Mouse (Mus musculus): Measurements from ENCODE around the gene Zfp207. TPM values are rescaled to one million over a fixed set of nuclear protein-coding genes. Genes with fewer than 3 reads are reported as not detected.
A peak's percentile ranks its signal among the peaks of the same experiment; 100 is the strongest.
"Not testable (repeated sequence)": the region's sequence is repeated elsewhere in the genome, so short reads cannot be mapped to it uniquely, and the experiment has no call there.

The Zfp207 gene
- polyA plus RNA-seq, 1 experiment from 2014 or later = 363 TPM

- peak within 1 kb of the TSS; percentile 70 for H3K4me3 ChIP-seq (ENCODE audit: low read depth, low read length)
- H3K27me3 ChIP-seq (ENCODE audit: control insufficient read depth, insufficient read depth, low read length) = no peaks in the 10 kb centered on the region
- DNase-seq (ENCODE audit: low spot score) (peak; percentile 93), ATAC-seq (replicated peaks; ENCODE audit: low FRiP score) (peak; percentile 86)
- 2% methylated on average over 43 of the region's 43 CpGs for WGBS
- 0 out of 2 replicates have a peak, but pooled peaks cover 2% of the 10 kb centered on the region for H3K4me1 ChIP-seq (replicated peaks; ENCODE audit: control insufficient read depth, insufficient read depth, low read length)
- peak within 1 kb of the TSS; percentile 75 for H3K27ac ChIP-seq (ENCODE audit: low read depth, low read length)
- no peaks in the 10 kb centered on the region for H3K9me3 ChIP-seq (ENCODE audit: control insufficient read depth, low read length)
- peak within 1 kb of the TSS; percentile 99 for H3K9ac ChIP-seq (ENCODE audit: low read length)
- no peaks in the 10 kb centered on the region for H3K36me3 ChIP-seq (ENCODE audit: control insufficient read depth, insufficient read depth, low read length)
- peak within 1 kb of the TSS; percentile 78 for H3K4me2 ChIP-seq (ENCODE audit: low read depth, low read length, severe bottlenecking)
Measured at GRCm38 (mm10) chr11:80377712-80378451, 5.2 kb upstream of the Zfp207 start, which contains the start of gene 5730455P16Rik. Gene 5730455P16Rik, minus strand, starts transcription at chr11:80378034.

DNA sequence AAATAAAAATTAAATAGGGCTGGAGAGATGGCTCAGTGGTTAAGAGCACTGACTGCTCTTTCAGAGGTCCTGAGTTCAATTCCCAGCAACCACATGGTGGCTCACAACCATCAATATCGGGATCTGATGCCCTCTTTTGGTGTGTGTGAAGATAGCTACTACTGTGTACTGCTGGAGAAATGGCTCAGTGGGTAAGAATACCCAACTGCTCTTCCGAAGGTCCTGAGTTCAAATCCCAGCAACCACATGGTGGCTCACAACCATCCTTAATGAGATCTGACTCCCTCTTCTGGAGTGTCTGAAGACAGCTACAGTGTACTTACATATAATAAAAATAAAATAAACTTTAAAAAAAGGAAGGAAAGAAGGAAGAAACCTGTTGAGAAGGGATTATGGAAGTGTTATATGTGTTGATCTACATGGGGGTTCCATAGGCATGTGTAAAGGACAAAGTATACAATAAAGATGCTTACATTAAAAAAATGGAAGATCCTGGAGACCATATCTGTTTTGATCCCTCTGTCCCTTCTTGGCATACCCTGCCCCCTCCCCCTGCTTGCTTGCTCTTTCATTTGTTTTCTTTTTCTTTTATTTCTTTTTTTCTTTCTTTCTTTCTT is 4.5 kb upstream of the Zfp207 start:
- WGBS = 65% methylated on average over 2 of the region's 2 CpGs
- not testable (repeated sequence) for DNase-seq (ENCODE audit: low spot score); H3K27me3 ChIP-seq (ENCODE audit: control insufficient read depth, insufficient read depth, low read length); H3K36me3 ChIP-seq (ENCODE audit: control insufficient read depth, insufficient read depth, low read length); H3K4me1 ChIP-seq (replicated peaks; ENCODE audit: control insufficient read depth, insufficient read depth, low read length); H3K27ac ChIP-seq (ENCODE audit: low read depth, low read length); ATAC-seq (replicated peaks; ENCODE audit: low FRiP score); H3K9me3 ChIP-seq (ENCODE audit: control insufficient read depth, low read length)
- peak overlapping the region; percentile 78; the same call in 1 of the 2 replicates for H3K4me2 ChIP-seq (ENCODE audit: low read depth, low read length, severe bottlenecking)
- peak overlapping the region; percentile 99 for H3K9ac ChIP-seq (ENCODE audit: low read length)
- peak overlapping the region; percentile 70; the same call in 1 of the 2 replicates for H3K4me3 ChIP-seq (ENCODE audit: low read depth, low read length)

GRCm38 (mm10) chr11:80379184-80379583 is 3.9 kb upstream of the Zfp207 start:
- 94% methylated on average over 7 of the region's 7 CpGs for WGBS
- DNase-seq (ENCODE audit: low spot score); ATAC-seq (replicated peaks; ENCODE audit: low FRiP score); H3K27me3 ChIP-seq (ENCODE audit: control insufficient read depth, insufficient read depth, low read length); H3K9me3 ChIP-seq (ENCODE audit: control insufficient read depth, low read length); H3K27ac ChIP-seq (ENCODE audit: low read depth, low read length); H3K4me3 ChIP-seq (ENCODE audit: low read depth, low read length); H3K9ac ChIP-seq (ENCODE audit: low read length); H3K4me1 ChIP-seq (replicated peaks; ENCODE audit: control insufficient read depth, insufficient read depth, low read length); H3K36me3 ChIP-seq (ENCODE audit: control insufficient read depth, insufficient read depth, low read length); H3K4me2 ChIP-seq (ENCODE audit: low read depth, low read length, severe bottlenecking): not testable (repeated sequence)

DNA sequence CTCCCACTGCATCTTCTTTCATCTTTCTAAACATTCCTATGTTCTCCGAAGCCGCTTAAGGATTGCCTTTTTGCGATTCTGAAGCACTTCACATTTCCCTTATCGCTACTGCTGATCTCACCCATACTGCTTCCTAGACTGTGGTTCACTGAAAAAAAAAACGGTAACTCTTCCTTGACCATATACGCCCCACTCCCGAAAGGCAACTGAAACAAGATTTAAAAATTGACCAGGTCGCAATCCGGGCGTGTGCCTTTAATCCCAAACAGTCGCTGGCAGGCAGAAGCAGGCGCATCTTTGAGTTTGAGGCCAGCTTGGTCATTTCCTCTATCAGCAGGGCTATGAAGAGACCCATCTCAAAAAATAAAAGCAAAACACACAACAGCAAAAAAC is 457 bp upstream of the Zfp207 start:
- peak overlapping the region; percentile 97 for H3K4me3 ChIP-seq (ENCODE audit: low read depth, low read length)
- H3K27ac ChIP-seq (ENCODE audit: low read depth, low read length) = peak overlapping the region; percentile 28; the same call in 1 of the 2 replicates
- ATAC-seq (replicated peaks; ENCODE audit: low FRiP score) (peak; percentile 40; the same call in 1 of the 2 replicates), DNase-seq (ENCODE audit: low spot score) (no peak)
- H3K36me3 ChIP-seq (ENCODE audit: control insufficient read depth, insufficient read depth, low read length) = no peaks in the 10 kb centered on the region
- H3K4me2 ChIP-seq (ENCODE audit: low read depth, low read length, severe bottlenecking) = peak overlapping the region; percentile 59
- H3K9me3 ChIP-seq (ENCODE audit: control insufficient read depth, low read length) = no peaks in the 10 kb centered on the region
- peaks cover 10% of the 10 kb centered on the region; the same call in 1 of the 2 replicates for H3K4me1 ChIP-seq (replicated peaks; ENCODE audit: control insufficient read depth, insufficient read depth, low read length)
- 10% methylated on average over 12 of the region's 12 CpGs for WGBS
- no peaks in the 10 kb centered on the region for H3K27me3 ChIP-seq (ENCODE audit: control insufficient read depth, insufficient read depth, low read length)
- peak overlapping the region; percentile 99 for H3K9ac ChIP-seq (ENCODE audit: low read length)

DNA sequence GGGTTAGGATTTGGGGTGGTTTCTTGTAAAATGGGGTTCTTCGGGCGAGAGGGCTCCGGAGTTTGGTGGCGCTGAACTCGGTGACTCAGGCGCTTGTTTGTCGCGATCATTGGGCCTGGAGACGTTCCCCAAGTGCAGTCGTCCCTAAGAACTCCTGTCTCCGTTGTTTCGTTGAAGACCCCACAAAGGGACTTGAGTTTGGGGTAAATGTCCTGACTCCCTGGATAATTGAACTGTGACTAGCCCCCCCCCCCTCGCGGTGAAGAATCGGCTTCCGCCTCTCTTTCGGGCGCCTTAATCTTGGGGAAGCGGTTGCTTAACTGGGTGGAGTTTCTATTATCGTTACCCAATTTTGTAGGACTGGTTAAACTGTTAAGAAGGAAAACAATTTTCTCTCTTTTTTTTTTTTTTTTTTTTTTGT is 557 bp downstream of the Zfp207 start:
- peaks cover 10% of the 10 kb centered on the region; the same call in 1 of the 2 replicates for H3K4me1 ChIP-seq (replicated peaks; ENCODE audit: control insufficient read depth, insufficient read depth, low read length)
- no peaks in the 10 kb centered on the region; the same call in 1 of the 2 replicates for H3K36me3 ChIP-seq (ENCODE audit: control insufficient read depth, insufficient read depth, low read length)
- WGBS = under 1% methylated on average over 20 of the region's 20 CpGs
- H3K27me3 ChIP-seq (ENCODE audit: control insufficient read depth, insufficient read depth, low read length) = no peaks in the 10 kb centered on the region
- H3K27ac ChIP-seq (ENCODE audit: low read depth, low read length) = peak overlapping the region; percentile 79
- peak overlapping the region; percentile 15; the same call in 1 of the 2 replicates for H3K4me2 ChIP-seq (ENCODE audit: low read depth, low read length, severe bottlenecking)
- H3K9me3 ChIP-seq (ENCODE audit: control insufficient read depth, low read length) = no peaks in the 10 kb centered on the region
- DNase-seq (ENCODE audit: low spot score) (no peak), ATAC-seq (replicated peaks; ENCODE audit: low FRiP score) (peak; percentile 51; the same call in 1 of the 2 replicates)
- H3K4me3 ChIP-seq (ENCODE audit: low read depth, low read length) = peak overlapping the region; percentile 97
- H3K9ac ChIP-seq (ENCODE audit: low read length) = peak overlapping the region; percentile 99

DNA sequence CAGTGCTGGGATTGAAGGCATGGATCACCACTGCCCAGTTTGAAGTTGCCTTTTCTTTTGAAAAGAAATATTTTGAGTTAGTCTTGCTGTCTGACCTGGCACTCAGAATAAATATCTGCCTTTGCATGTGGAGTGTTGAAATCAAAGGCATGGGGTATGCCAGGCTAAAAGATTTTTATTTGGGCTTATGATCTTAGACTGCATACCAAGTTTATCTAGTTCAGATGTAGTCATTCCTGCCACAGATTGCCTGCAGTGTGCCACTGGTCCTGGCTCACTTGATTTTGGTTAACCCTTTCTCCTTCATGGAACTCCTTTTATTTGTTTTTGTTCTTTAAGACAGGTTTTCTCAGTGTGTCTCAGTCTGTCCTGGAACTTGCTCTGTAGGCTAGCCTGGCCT is 1.4 kb downstream of the Zfp207 start:
- H3K4me2 ChIP-seq (ENCODE audit: low read depth, low read length, severe bottlenecking) = peak overlapping the region; percentile 94
- H3K9ac ChIP-seq (ENCODE audit: low read length) = peak overlapping the region; percentile 68
- DNase-seq (ENCODE audit: low spot score) (no peak), ATAC-seq (replicated peaks; ENCODE audit: low FRiP score) (no peak)
- no peaks in the 10 kb centered on the region for H3K27me3 ChIP-seq (ENCODE audit: control insufficient read depth, insufficient read depth, low read length)
- peaks cover 10% of the 10 kb centered on the region; the same call in 1 of the 2 replicates for H3K4me1 ChIP-seq (replicated peaks; ENCODE audit: control insufficient read depth, insufficient read depth, low read length)
- no peak overlapping the region for H3K27ac ChIP-seq (ENCODE audit: low read depth, low read length)
- peak overlapping the region; percentile 97 for H3K4me3 ChIP-seq (ENCODE audit: low read depth, low read length)
- peaks cover 4% of the 10 kb centered on the region for H3K36me3 ChIP-seq (ENCODE audit: control insufficient read depth, insufficient read depth, low read length)
- H3K9me3 ChIP-seq (ENCODE audit: control insufficient read depth, low read length) = no peaks in the 10 kb centered on the region

- Histone ChIP-seq H3K4me3 (ENCODE audit: low read depth, low read length) (peak overlapping the region; percentile 97), H3K27ac (ENCODE audit: low read depth, low read length) (no peak overlapping the region), H3K36me3 (ENCODE audit: control insufficient read depth, insufficient read depth, low read length) (peaks cover 4% of the 10 kb centered on the region), H3K27me3 (ENCODE audit: control insufficient read depth, insufficient read depth, low read length) (no peaks in the 10 kb centered on the region), H3K9me3 (ENCODE audit: control insufficient read depth, low read length) (no peaks in the 10 kb centered on the region), H3K9ac (ENCODE audit: low read length) (peak overlapping the region; percentile 68), H3K4me2 (ENCODE audit: low read depth, low read length, severe bottlenecking) (peak overlapping the region; percentile 94), H3K4me1 (replicated peaks; ENCODE audit: control insufficient read depth, insufficient read depth, low read length) (peaks cover 10% of the 10 kb centered on the region; the same call in 1 of the 2 replicates)
- WGBS = 70% methylated on average over 4 of the region's 4 CpGs
- ATAC-seq (replicated peaks; ENCODE audit: low FRiP score) (no peak), DNase-seq (ENCODE audit: low spot score) (no peak)
Measured at GRCm38 (mm10) chr11:80385055-80385454, 2.0 kb downstream of the Zfp207 start.

DNA sequence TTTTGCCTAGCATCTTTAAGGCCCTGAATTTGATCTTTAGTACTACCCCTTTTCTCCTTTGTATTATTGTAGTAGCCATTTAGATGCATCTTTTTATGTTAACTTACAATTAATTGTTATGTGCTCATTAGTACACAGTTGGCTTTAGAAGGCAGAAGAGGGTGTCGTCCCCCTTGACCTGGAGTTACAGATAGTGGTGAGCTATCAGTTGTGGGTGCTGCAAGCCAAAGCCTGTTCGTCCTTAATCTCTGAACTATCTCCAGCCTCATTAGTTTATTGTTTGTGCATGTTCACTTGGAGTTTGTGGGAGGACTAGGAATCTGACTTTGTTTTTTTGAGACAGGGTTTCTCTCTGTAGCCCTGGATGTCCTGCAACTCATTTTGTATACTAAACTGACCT is 3.7 kb downstream of the Zfp207 start:
- 87% methylated on average over 2 of the region's 2 CpGs for WGBS
- no peak overlapping the region for H3K4me2 ChIP-seq (ENCODE audit: low read depth, low read length, severe bottlenecking)

More for the DNA sequence above, 3.7 kb downstream of the Zfp207 start:
- DNase-seq (ENCODE audit: low spot score) (no peak), ATAC-seq (replicated peaks; ENCODE audit: low FRiP score) (no peak)
- no peaks in the 10 kb centered on the region for H3K27me3 ChIP-seq (ENCODE audit: control insufficient read depth, insufficient read depth, low read length)
- H3K36me3 ChIP-seq (ENCODE audit: control insufficient read depth, insufficient read depth, low read length) = peaks cover 8% of the 10 kb centered on the region
- no peaks in the 10 kb centered on the region for H3K9me3 ChIP-seq (ENCODE audit: control insufficient read depth, low read length)
- no peak overlapping the region for H3K4me3 ChIP-seq (ENCODE audit: low read depth, low read length)
- H3K27ac ChIP-seq (ENCODE audit: low read depth, low read length) = no peak overlapping the region
- no peak overlapping the region for H3K9ac ChIP-seq (ENCODE audit: low read length)
- H3K4me1 ChIP-seq (replicated peaks; ENCODE audit: control insufficient read depth, insufficient read depth, low read length) = peaks cover 10% of the 10 kb centered on the region; the same call in 1 of the 2 replicates

Data from forebrain, embryonic 11.5 days (tissue).